Mouse (Mus musculus): ENCODE measurements at regions not wholly inside any gene's neighbourhood (a gene's known extent, or its start where the extent isn't known, plus 50 kb on each side); places are given as distances from the start of the nearest gene placed in this dataset.

- 33% methylated on average over 17 of the region's 17 CpGs for WGBS
- Histone ChIP-seq H3K27ac (no peak overlapping the region), H3K4me1 (peaks cover 7% of the 10 kb centered on the region; the same call in 1 of the 2 replicates), H3K36me3 (no peaks in the 10 kb centered on the region), H3K9me3 (replicated peaks) (no peaks in the 10 kb centered on the region), H3K27me3 (ENCODE audit: low read depth, poor library complexity, severe bottlenecking) (0 out of 2 replicates have a peak, but pooled peaks cover 6% of the 10 kb centered on the region), H3K4me3 (0 out of 2 replicates have a peak overlapping the region, but pooled peaks have one; percentile 19)
- DNase-seq (ENCODE audit: low spot score), result no peak
Observed at GRCm38 (mm10) chr8:92545347-92546059, 128.6 kb upstream of the Irx6 start.

GRCm38 (mm10) chr8:92555140-92555539 is 118.9 kb upstream of the Irx6 start:
- DNase-seq (ENCODE audit: low spot score), result no peak
- no peaks in the 10 kb centered on the region for H3K36me3 ChIP-seq
- no peaks in the 10 kb centered on the region for H3K9me3 ChIP-seq (replicated peaks)
- 84% methylated on average over 12 of the region's 12 CpGs for WGBS
- H3K27me3 ChIP-seq (ENCODE audit: low read depth, poor library complexity, severe bottlenecking), result 0 out of 2 replicates have a peak, but pooled peaks cover 6% of the 10 kb centered on the region
- H3K27ac ChIP-seq, result peak overlapping the region; percentile 7; the same call in 1 of the 2 replicates
- H3K4me1 ChIP-seq, result peaks cover 12% of the 10 kb centered on the region
- no peak overlapping the region for H3K4me3 ChIP-seq

GRCm38 (mm10) chr8:92555631-92556030 is 118.5 kb upstream of the Irx6 start:
- Histone ChIP-seq H3K27ac (peak overlapping the region; percentile 7; the same call in 1 of the 2 replicates), H3K36me3 (no peaks in the 10 kb centered on the region), H3K4me1 (peaks cover 12% of the 10 kb centered on the region), H3K27me3 (ENCODE audit: low read depth, poor library complexity, severe bottlenecking) (0 out of 2 replicates have a peak, but pooled peaks cover 6% of the 10 kb centered on the region), H3K9me3 (replicated peaks) (no peaks in the 10 kb centered on the region), H3K4me3 (no peak overlapping the region)
- WGBS, result 61% methylated on average over 7 of the region's 7 CpGs
- DNase-seq (ENCODE audit: low spot score), result no peak

- no peak overlapping the region for H3K4me3 ChIP-seq
- 50% methylated on average over 5 of the region's 5 CpGs for WGBS
- no peaks in the 10 kb centered on the region for H3K36me3 ChIP-seq
- peaks cover 4% of the 10 kb centered on the region; the same call in 1 of the 2 replicates for H3K27me3 ChIP-seq (ENCODE audit: low read depth, poor library complexity, severe bottlenecking)
- H3K27ac ChIP-seq, result no peak overlapping the region
- no peak for DNase-seq (ENCODE audit: low spot score)
- peaks cover 18% of the 10 kb centered on the region for H3K4me1 ChIP-seq
- H3K9me3 ChIP-seq (replicated peaks), result no peaks in the 10 kb centered on the region
Observed at GRCm38 (mm10) chr8:92562471-92562870, 111.6 kb upstream of the Irx6 start.

- 40% methylated on average over 5 of the region's 5 CpGs for WGBS
- DNase-seq (ENCODE audit: low spot score), result no peak
- Histone ChIP-seq H3K4me3 (no peak overlapping the region), H3K27me3 (ENCODE audit: low read depth, poor library complexity, severe bottlenecking) (peaks cover 4% of the 10 kb centered on the region; the same call in 1 of the 2 replicates), H3K36me3 (no peaks in the 10 kb centered on the region), H3K9me3 (replicated peaks) (no peaks in the 10 kb centered on the region), H3K27ac (no peak overlapping the region), H3K4me1 (peaks cover 18% of the 10 kb centered on the region)
Observed at GRCm38 (mm10) chr8:92562962-92563361, 111.1 kb upstream of the Irx6 start.

GRCm38 (mm10) chr8:92569650-92570049 is 104.4 kb upstream of the Irx6 start:
- WGBS, result 46% methylated on average over 10 of the region's 10 CpGs
- no peak for DNase-seq (ENCODE audit: low spot score)
- H3K4me3 ChIP-seq, result no peak overlapping the region
- no peaks in the 10 kb centered on the region for H3K9me3 ChIP-seq (replicated peaks)
- H3K27ac ChIP-seq, result no peak overlapping the region
- peaks cover 10% of the 10 kb centered on the region for H3K4me1 ChIP-seq
- peaks cover 4% of the 10 kb centered on the region; the same call in 1 of the 2 replicates for H3K27me3 ChIP-seq (ENCODE audit: low read depth, poor library complexity, severe bottlenecking)
- H3K36me3 ChIP-seq, result no peaks in the 10 kb centered on the region

- H3K36me3 ChIP-seq, result no peaks in the 10 kb centered on the region
- no peak for DNase-seq (ENCODE audit: low spot score)
- H3K27me3 ChIP-seq (ENCODE audit: low read depth, poor library complexity, severe bottlenecking), result no peaks in the 10 kb centered on the region
- no peaks in the 10 kb centered on the region for H3K9me3 ChIP-seq (replicated peaks)
- WGBS, result 68% methylated on average over 2 of the region's 2 CpGs
- H3K4me3 ChIP-seq, result no peak overlapping the region
- H3K27ac ChIP-seq, result no peak overlapping the region
- no peaks in the 10 kb centered on the region for H3K4me1 ChIP-seq
Observed at GRCm38 (mm10) chr8:92579446-92579845, 94.6 kb upstream of the Irx6 start.

- no peaks in the 10 kb centered on the region for H3K9me3 ChIP-seq (replicated peaks)
Observed at GRCm38 (mm10) chr8:92581051-92581450, 93.0 kb upstream of the Irx6 start.

GRCm38 (mm10) chr8:92600766-92601165 is 73.3 kb upstream of the Irx6 start:
- 82% methylated on average over 3 of the region's 3 CpGs for WGBS
- Histone ChIP-seq H3K27me3 (ENCODE audit: low read depth, poor library complexity, severe bottlenecking) (0 out of 2 replicates have a peak, but pooled peaks cover 4% of the 10 kb centered on the region), H3K4me3 (no peak overlapping the region), H3K27ac (no peak overlapping the region), H3K36me3 (no peaks in the 10 kb centered on the region), H3K9me3 (replicated peaks) (no peaks in the 10 kb centered on the region), H3K4me1 (peaks cover 5% of the 10 kb centered on the region; the same call in 1 of the 2 replicates)
- DNase-seq (ENCODE audit: low spot score), result no peak

More at GRCm38 (mm10) chr8:92581051-92581450, 93.0 kb upstream of the Irx6 start:
- no peaks in the 10 kb centered on the region for H3K36me3 ChIP-seq
- no peak overlapping the region for H3K27ac ChIP-seq
- no peaks in the 10 kb centered on the region for H3K4me1 ChIP-seq
- 85% methylated on average over 2 of the region's 2 CpGs for WGBS
- DNase-seq (ENCODE audit: low spot score), result no peak
- no peaks in the 10 kb centered on the region for H3K27me3 ChIP-seq (ENCODE audit: low read depth, poor library complexity, severe bottlenecking)
- H3K4me3 ChIP-seq, result no peak overlapping the region

- no peak for DNase-seq (ENCODE audit: low spot score)
- WGBS, result 64% methylated on average over 7 of the region's 7 CpGs
- 0 out of 2 replicates have a peak, but pooled peaks cover 9% of the 10 kb centered on the region for H3K27me3 ChIP-seq (ENCODE audit: low read depth, poor library complexity, severe bottlenecking)
- H3K4me3 ChIP-seq, result no peak overlapping the region
- H3K4me1 ChIP-seq, result peaks cover 5% of the 10 kb centered on the region; the same call in 1 of the 2 replicates
- no peaks in the 10 kb centered on the region for H3K9me3 ChIP-seq (replicated peaks)
- no peaks in the 10 kb centered on the region for H3K36me3 ChIP-seq
- no peak overlapping the region for H3K27ac ChIP-seq
Observed at GRCm38 (mm10) chr8:92602973-92603372, 71.1 kb upstream of the Irx6 start.

GRCm38 (mm10) chr8:92605631-92606030 is 68.5 kb upstream of the Irx6 start:
- Histone ChIP-seq H3K36me3 (no peaks in the 10 kb centered on the region), H3K27ac (no peak overlapping the region), H3K4me3 (no peak overlapping the region), H3K9me3 (replicated peaks) (no peaks in the 10 kb centered on the region), H3K4me1 (peaks cover 5% of the 10 kb centered on the region; the same call in 1 of the 2 replicates), H3K27me3 (ENCODE audit: low read depth, poor library complexity, severe bottlenecking) (peaks cover 11% of the 10 kb centered on the region; the same call in 1 of the 2 replicates)
- DNase-seq (ENCODE audit: low spot score), result no peak
- 87% methylated on average over 5 of the region's 5 CpGs for WGBS

- H3K4me3 ChIP-seq, result no peak overlapping the region
- no peak for DNase-seq (ENCODE audit: low spot score)
- WGBS, result 83% methylated on average over 6 of the region's 6 CpGs
- no peaks in the 10 kb centered on the region for H3K36me3 ChIP-seq
- H3K4me1 ChIP-seq, result peaks cover 5% of the 10 kb centered on the region
- no peak overlapping the region for H3K27ac ChIP-seq
- H3K27me3 ChIP-seq (ENCODE audit: low read depth, poor library complexity, severe bottlenecking), result peaks cover 28% of the 10 kb centered on the region
- no peaks in the 10 kb centered on the region for H3K9me3 ChIP-seq (replicated peaks)
Observed at GRCm38 (mm10) chr8:92607604-92608003, 66.5 kb upstream of the Irx6 start.

- Histone ChIP-seq H3K9me3 (replicated peaks) (no peaks in the 10 kb centered on the region), H3K4me1 (no peaks in the 10 kb centered on the region; the same call in 1 of the 2 replicates), H3K36me3 (no peaks in the 10 kb centered on the region), H3K4me3 (no peak overlapping the region), H3K27ac (no peak overlapping the region), H3K27me3 (ENCODE audit: low read depth, poor library complexity, severe bottlenecking) (peaks cover 34% of the 10 kb centered on the region)
- DNase-seq (ENCODE audit: low spot score), result no peak
- WGBS, result 78% methylated on average over 2 of the region's 2 CpGs
Observed at GRCm38 (mm10) chr8:92609908-92610307, 64.2 kb upstream of the Irx6 start.
